In the genomic region with DNA sequence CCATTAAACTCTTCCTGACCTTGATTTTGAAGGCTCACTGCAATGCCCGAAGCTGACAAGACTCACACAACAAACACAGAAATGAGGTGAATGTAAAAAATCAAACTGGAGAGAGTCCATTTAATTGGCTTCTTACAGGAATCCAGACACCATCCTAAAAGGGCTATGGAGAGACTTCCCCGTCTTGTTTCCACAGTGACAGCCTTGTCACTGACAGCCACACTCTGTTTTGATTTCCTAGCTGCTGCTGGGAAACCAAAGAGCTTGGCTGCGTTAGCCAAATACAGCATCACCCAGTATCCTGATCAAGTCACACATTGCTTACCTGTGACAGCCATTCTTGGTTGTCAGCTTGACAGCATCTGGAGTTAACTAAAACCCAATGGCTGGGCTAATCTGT, we compare ENCODE assay signal across 16 mouse cellular contexts.
"Had no signal": no experiment of that assay in that cellular context is flagged by ENCODE, and none has a peak within 500 bp of the region (broad histone marks: within the 10 kb centered on the region; RNA-seq: fewer than 3 reads in every experiment).

No protein-coding gene starts in this region.

- H3K36me3 ChIP-seq: limb, embryonic 10.5 days; liver, embryonic 15.5 days; stomach, embryonic 15.5 days had no signal

- H3K4me3 ChIP-seq: left cerebral cortex, adult 2 months; limb, embryonic 10.5 days; liver, embryonic 15.5 days; neural tube, embryonic 13.5 days; stomach, embryonic 15.5 days had no signal

- H3K4me2 ChIP-seq: liver, embryonic 11.5 days; liver, embryonic 15.5 days; neural tube, embryonic 13.5 days; stomach, embryonic 15.5 days had no signal

- H3K27me3 ChIP-seq: liver, embryonic 15.5 days; neural tube, embryonic 13.5 days; stomach, embryonic 15.5 days had no signal

- H3K27ac ChIP-seq: left cerebral cortex, adult 2 months; limb, embryonic 10.5 days; liver, embryonic 15.5 days; macrophage; neural tube, embryonic 13.5 days; stomach, embryonic 15.5 days had no signal

- H3K9ac ChIP-seq: liver, embryonic 15.5 days; neural tube, embryonic 13.5 days; stomach, embryonic 15.5 days had no signal

- H3K9me3 ChIP-seq: limb, embryonic 10.5 days; liver, embryonic 15.5 days; neural tube, embryonic 13.5 days; stomach, embryonic 15.5 days had no signal

- H3K4me1 ChIP-seq: liver, embryonic 15.5 days; stomach, embryonic 15.5 days had no signal

- DNase-seq: kidney, adult 8-10 months; kidney, postnatal 25 days; lung, adult 2 months; lung, postnatal 10 days; retina, postnatal 1 day; right cerebral cortex, postnatal 4 days; thymus, adult 2 months; thymus, postnatal 25 days had no signal

- ATAC-seq: intestine, postnatal 0 days had no signal
